Mouse (Mus musculus): ENCODE measurements around the gene Scml4. TPM values are rescaled to one million over a fixed set of nuclear protein-coding genes. Genes with fewer than 3 reads are reported as not detected.

Scml4 gene
- polyA plus RNA-seq, 1 experiment = not detected

GRCm38 (mm10) chr10:42917355-42917754 is 57.2 kb downstream of the Scml4 start:
- no peak overlapping the region for H3K4me3 ChIP-seq (ENCODE audit: insufficient read depth, low read length)
- H3K4me1 ChIP-seq (ENCODE audit: control insufficient read depth, insufficient read depth, low read length) = 0 out of 2 replicates have a peak, but pooled peaks cover 2% of the 10 kb centered on the region
- TF ChIP-seq POLR2A (IDR thresholded peaks at IDR 0.05; ENCODE audit: borderline replicate concordance, low read depth, low read length) = no peak
- TF ChIP-seq CTCF (IDR thresholded peaks at IDR 0.05; ENCODE audit: low read depth, low read length) = no peak
- no peak overlapping the region for H3K27ac ChIP-seq (ENCODE audit: insufficient read depth, low read depth, low read length)

GRCm38 (mm10) chr10:42919786-42920185 is 59.6 kb downstream of the Scml4 start:
- H3K4me3 ChIP-seq (ENCODE audit: insufficient read depth, low read length) = no peak overlapping the region
- H3K27ac ChIP-seq (ENCODE audit: insufficient read depth, low read depth, low read length) = no peak overlapping the region
- no peak for TF ChIP-seq POLR2A (IDR thresholded peaks at IDR 0.05; ENCODE audit: borderline replicate concordance, low read depth, low read length)
- H3K4me1 ChIP-seq (ENCODE audit: control insufficient read depth, insufficient read depth, low read length) = no peaks in the 10 kb centered on the region

- H3K4me1 ChIP-seq (ENCODE audit: control insufficient read depth, insufficient read depth, low read length) = no peaks in the 10 kb centered on the region
- no peak for TF ChIP-seq CTCF (IDR thresholded peaks at IDR 0.05; ENCODE audit: low read depth, low read length)
- TF ChIP-seq POLR2A (IDR thresholded peaks at IDR 0.05; ENCODE audit: borderline replicate concordance, low read depth, low read length) = no peak
- H3K27ac ChIP-seq (ENCODE audit: insufficient read depth, low read depth, low read length) = no peak overlapping the region
- H3K4me3 ChIP-seq (ENCODE audit: insufficient read depth, low read length) = no peak overlapping the region
These were observed 65.1 kb downstream of the Scml4 start for GRCm38 (mm10) chr10:42925103-42925866.

GRCm38 (mm10) chr10:42930121-42930650 is 70.0 kb downstream of the Scml4 start:
- Histone ChIP-seq H3K27ac (ENCODE audit: insufficient read depth, low read depth, low read length) (no peak overlapping the region), H3K4me3 (ENCODE audit: insufficient read depth, low read length) (no peak overlapping the region), H3K4me1 (ENCODE audit: control insufficient read depth, insufficient read depth, low read length) (peaks cover 5% of the 10 kb centered on the region; the same call in 1 of the 2 replicates)
- TF ChIP-seq POLR2A (IDR thresholded peaks at IDR 0.05; ENCODE audit: borderline replicate concordance, low read depth, low read length) (no peak), CTCF (IDR thresholded peaks at IDR 0.05; ENCODE audit: low read depth, low read length) (no peak)

- H3K4me3 ChIP-seq (ENCODE audit: insufficient read depth, low read length) = no peak overlapping the region
- TF ChIP-seq CTCF (IDR thresholded peaks at IDR 0.05; ENCODE audit: low read depth, low read length) (no peak), POLR2A (IDR thresholded peaks at IDR 0.05; ENCODE audit: borderline replicate concordance, low read depth, low read length) (no peak)
- H3K27ac ChIP-seq (ENCODE audit: insufficient read depth, low read depth, low read length) = no peak overlapping the region
- peaks cover 5% of the 10 kb centered on the region; the same call in 1 of the 2 replicates for H3K4me1 ChIP-seq (ENCODE audit: control insufficient read depth, insufficient read depth, low read length)
These were observed 72.8 kb downstream of the Scml4 start for GRCm38 (mm10) chr10:42932862-42933480.

- H3K27ac ChIP-seq (ENCODE audit: insufficient read depth, low read depth, low read length) = no peak overlapping the region
- no peak for TF ChIP-seq CTCF (IDR thresholded peaks at IDR 0.05; ENCODE audit: low read depth, low read length)
- no peak for TF ChIP-seq POLR2A (IDR thresholded peaks at IDR 0.05; ENCODE audit: borderline replicate concordance, low read depth, low read length)
- no peak overlapping the region for H3K4me3 ChIP-seq (ENCODE audit: insufficient read depth, low read length)
- H3K4me1 ChIP-seq (ENCODE audit: control insufficient read depth, insufficient read depth, low read length) = peaks cover 5% of the 10 kb centered on the region; the same call in 1 of the 2 replicates
These were observed 74.5 kb downstream of the Scml4 start for GRCm38 (mm10) chr10:42934672-42935071.

GRCm38 (mm10) chr10:42936205-42936604 is 76.0 kb downstream of the Scml4 start:
- Histone ChIP-seq H3K4me3 (ENCODE audit: insufficient read depth, low read length) (no peak overlapping the region), H3K4me1 (ENCODE audit: control insufficient read depth, insufficient read depth, low read length) (peaks cover 5% of the 10 kb centered on the region; the same call in 1 of the 2 replicates), H3K27ac (ENCODE audit: insufficient read depth, low read depth, low read length) (no peak overlapping the region)
- TF ChIP-seq POLR2A (IDR thresholded peaks at IDR 0.05; ENCODE audit: borderline replicate concordance, low read depth, low read length) = no peak
- no peak for TF ChIP-seq CTCF (IDR thresholded peaks at IDR 0.05; ENCODE audit: low read depth, low read length)

- Histone ChIP-seq H3K4me3 (ENCODE audit: insufficient read depth, low read length) (no peak overlapping the region), H3K27ac (ENCODE audit: insufficient read depth, low read depth, low read length) (no peak overlapping the region), H3K4me1 (ENCODE audit: control insufficient read depth, insufficient read depth, low read length) (peaks cover under 1% of the 10 kb centered on the region; the same call in 1 of the 2 replicates)
- TF ChIP-seq POLR2A (IDR thresholded peaks at IDR 0.05; ENCODE audit: borderline replicate concordance, low read depth, low read length) = no peak
These were observed 78.2 kb downstream of the Scml4 start for GRCm38 (mm10) chr10:42938361-42938760.

GRCm38 (mm10) chr10:42939691-42940090 is 79.5 kb downstream of the Scml4 start:
- no peak for TF ChIP-seq CTCF (IDR thresholded peaks at IDR 0.05; ENCODE audit: low read depth, low read length)
- TF ChIP-seq POLR2A (IDR thresholded peaks at IDR 0.05; ENCODE audit: borderline replicate concordance, low read depth, low read length) = no peak
- Histone ChIP-seq H3K4me1 (ENCODE audit: control insufficient read depth, insufficient read depth, low read length) (no peaks in the 10 kb centered on the region), H3K27ac (ENCODE audit: insufficient read depth, low read depth, low read length) (no peak overlapping the region), H3K4me3 (ENCODE audit: insufficient read depth, low read length) (no peak overlapping the region)
